10 mouse cellular contexts compared by ENCODE assay signal in the genomic region with DNA sequence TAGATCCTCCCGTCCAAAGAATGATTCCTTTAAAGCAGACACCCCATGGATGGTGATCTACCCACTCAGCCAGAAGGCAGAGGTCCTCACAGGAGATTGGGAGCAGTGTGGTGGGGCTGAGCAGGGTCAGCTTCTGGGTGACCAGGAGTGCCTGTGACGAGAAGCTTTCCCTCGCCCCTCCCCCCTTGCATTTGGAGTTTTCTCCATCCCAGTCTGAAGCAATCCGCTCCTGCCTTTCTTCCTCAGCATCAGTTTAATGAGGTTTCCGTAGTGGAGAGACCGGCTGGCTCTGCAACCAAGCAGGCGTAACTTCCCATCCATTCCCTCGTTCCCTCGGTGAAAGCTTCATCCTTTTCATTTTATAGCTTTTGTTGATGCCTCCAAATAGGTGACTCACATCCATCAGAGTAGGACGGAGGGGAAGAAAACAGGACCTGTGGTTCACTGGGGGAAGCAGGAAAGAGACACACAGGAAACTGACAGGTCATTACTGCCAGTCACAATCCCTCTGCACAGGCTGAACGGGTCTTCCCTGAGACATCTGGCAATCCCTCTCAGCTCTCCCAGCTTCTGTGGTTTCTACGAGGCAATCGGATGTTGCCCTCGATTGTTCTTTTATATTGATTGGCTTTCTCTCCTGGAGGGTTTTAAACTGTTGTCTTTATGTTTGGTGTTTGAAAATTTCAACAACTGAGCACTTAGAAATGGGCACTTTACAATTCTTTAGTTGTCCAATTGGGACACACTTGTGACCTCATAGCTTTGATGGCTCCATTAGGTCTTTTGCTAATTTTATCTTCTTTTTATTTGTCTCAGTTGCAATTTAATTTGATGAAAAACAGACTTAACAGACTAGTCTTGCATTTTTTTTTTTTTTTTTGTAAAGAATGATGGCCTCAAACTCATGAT.
DNase-seq lines count a peak whose midpoint lies in the region; ATAC-seq and TF ChIP-seq lines count a peak whose summit lies in the region.
"Had no signal": no experiment of that assay in that cellular context is flagged by ENCODE, and none has a peak within 500 bp of the region (broad histone marks: within the 10 kb centered on the region; RNA-seq: fewer than 3 reads in every experiment).

No protein-coding gene starts in this region.

- intact Hi-C loops in heart, postnatal 36 days (cut with DNase I): no loop called here
- intact Hi-C loops in heart, postnatal 10 days (cut with DNase I): no loop called here

- H3K36me3 ChIP-seq in heart, embryonic 11.5 days (ENCODE audit: control insufficient read depth, insufficient read depth, low read length): no peaks in the 10 kb centered on the region
- no peaks in the 10 kb centered on the region for H3K36me3 ChIP-seq in limb, embryonic 13.5 days
- H3K36me3 ChIP-seq in midbrain, postnatal 0 days (ENCODE audit: insufficient read depth, low read length): no peaks in the 10 kb centered on the region

- H3K9me3 ChIP-seq in heart, embryonic 11.5 days (replicated peaks; ENCODE audit: control insufficient read depth, low read length): no peaks in the 10 kb centered on the region
- no peaks in the 10 kb centered on the region for H3K9me3 ChIP-seq in limb, embryonic 13.5 days
- H3K9me3 ChIP-seq in midbrain, postnatal 0 days (ENCODE audit: low read length): no peaks in the 10 kb centered on the region

- H3K27ac ChIP-seq in heart, embryonic 11.5 days (ENCODE audit: low read depth, low read length): no peak overlapping the region
- H3K27ac ChIP-seq in limb, embryonic 13.5 days: no peak overlapping the region
- H3K27ac ChIP-seq in midbrain, postnatal 0 days (ENCODE audit: low read depth, low read length): no peak overlapping the region

- no peak for TF ChIP-seq CTCF in midbrain, postnatal 0 days (IDR thresholded peaks at IDR 0.05)

- H3K27me3 ChIP-seq in heart, embryonic 11.5 days (ENCODE audit: control insufficient read depth, insufficient read depth, low read length): no peaks in the 10 kb centered on the region
- 0 out of 2 replicates have a peak, but pooled peaks cover 3% of the 10 kb centered on the region for H3K27me3 ChIP-seq in limb, embryonic 13.5 days
- no peaks in the 10 kb centered on the region for H3K27me3 ChIP-seq in midbrain, postnatal 0 days (ENCODE audit: insufficient read depth, low read length)

- peaks cover 16% of the 10 kb centered on the region for H3K4me1 ChIP-seq in heart, embryonic 11.5 days (ENCODE audit: control insufficient read depth, insufficient read depth, low read length)
- H3K4me1 ChIP-seq in limb, embryonic 13.5 days: peaks cover 17% of the 10 kb centered on the region
- H3K4me1 ChIP-seq in midbrain, postnatal 0 days (ENCODE audit: insufficient read depth, low read length): peaks cover 3% of the 10 kb centered on the region; the same call in 1 of the 2 replicates

- no peak for DNase-seq in heart, postnatal 36 days
- DNase-seq in midbrain, postnatal 0 days (ENCODE audit: low spot score): peak; percentile 22
- no peak for DNase-seq in testis, postnatal 10 days (ENCODE audit: low spot score)
- DNase-seq in heart, postnatal 10 days: no peak
- DNase-seq: adrenal gland, adult 2 months; layer of hippocampus, adult 9-11 months had no signal

- H3K4me2 ChIP-seq in heart, embryonic 11.5 days: peak overlapping the region; percentile 27; the same call in 1 of the 2 replicates
- H3K4me2 ChIP-seq in limb, embryonic 13.5 days (replicated peaks): peak overlapping the region; percentile 47
- H3K4me2 ChIP-seq in midbrain, postnatal 0 days (ENCODE audit: low read depth, low read length, poor library complexity, severe bottlenecking): peak overlapping the region; percentile 4

- 32% methylated on average over 14 of the region's 14 CpGs for WGBS in heart, embryonic 11.5 days (ENCODE audit: insufficient replicate concordance)
- 12% methylated on average over 14 of the region's 14 CpGs for WGBS in limb, embryonic 13.5 days
- WGBS in midbrain, postnatal 0 days: 30% methylated on average over 14 of the region's 14 CpGs

- no peak overlapping the region for H3K9ac ChIP-seq in heart, embryonic 11.5 days (ENCODE audit: low read depth, low read length)
- no peak overlapping the region for H3K9ac ChIP-seq in limb, embryonic 13.5 days
- H3K9ac ChIP-seq in midbrain, postnatal 0 days (replicated peaks; ENCODE audit: low read length, poor library complexity, severe bottlenecking): no peak overlapping the region

- no peak for ATAC-seq in heart, embryonic 11.5 days (replicated peaks; ENCODE audit: insufficient number of reproducible peaks, low FRiP score, low TSS enrichment)
- peak; percentile 19; the same call in 1 of the 2 replicates for ATAC-seq in common myeloid progenitor, adult 5-6 weeks (replicated peaks; ENCODE audit: low read depth, poor library complexity, severe bottlenecking)
- ATAC-seq in limb, embryonic 13.5 days (ENCODE audit: low FRiP score, low read depth): no peak
- ATAC-seq in midbrain, postnatal 0 days (ENCODE audit: low FRiP score): peak; percentile 47; the same call in 1 of the 2 replicates
- no peak for ATAC-seq in inflammation-experienced regulatory T-cells, adult 6 months

- no peak overlapping the region for H3K4me3 ChIP-seq in heart, embryonic 11.5 days (ENCODE audit: low read depth, low read length)
- peak overlapping the region; percentile 2; the same call in 1 of the 2 replicates for H3K4me3 ChIP-seq in limb, embryonic 13.5 days
- H3K4me3 ChIP-seq in midbrain, postnatal 0 days (ENCODE audit: low read depth, low read length): no peak overlapping the region

Comparison
In these comparisons a context has a peak if more than half of its experiments do, and no peak if none do; other contexts are left out.
1. ATAC-seq: peak in common myeloid progenitor, adult 5-6 weeks (single experiment) and midbrain, postnatal 0 days (single experiment); none in heart, embryonic 11.5 days (single experiment), limb, embryonic 13.5 days (single experiment) and inflammation-experienced regulatory T-cells, adult 6 months (single experiment).
2. Peak in every context shown above with its lines, with median percentiles within 50 percentile points of each other: H3K4me2 ChIP-seq.